Mouse (Mus musculus) MEL (cell line): ENCODE measurements around the gene Vps8. TPM values are rescaled to one million over a fixed set of nuclear protein-coding genes. Genes with fewer than 3 reads are reported as not detected.

Source experiments
- DNase-seq: peaks from one replicate; pipeline ENCODE4 v3.0.0; 2011; ENCODE audit warnings: low read depth, low spot score
- H3K27ac ChIP-seq: 2 replicates; pipeline ENCODE4 v1.5.1; 2012; ENCODE audit warnings: low read depth, mild to moderate bottlenecking, control low read depth, low read length, moderate library complexity; ENCODE audit not compliant: control insufficient read depth
- H3K27me3 ChIP-seq, 2 experiments: fragments of 150-350 bp in 1 of 2; sonication (generic) in 1 of 2; 2 replicates each; pipeline ENCODE4 v1.6.1; 2012; ENCODE audit warnings: low read length in 2 of 2, mild to moderate bottlenecking in 2 of 2, improper control_type of control experiment in 1 of 2, moderate library complexity in 1 of 2; ENCODE audit not compliant: insufficient read depth in 2 of 2, control insufficient read depth in 1 of 2
- H3K36me3 ChIP-seq, 2 experiments: 2 replicates each; pipeline ENCODE4 v1.6.1; 2012 to 2014; ENCODE audit warnings: low read length in 2 of 2, improper control_type of control experiment in 1 of 2, inconsistent platforms in 1 of 2, mild to moderate bottlenecking in 1 of 2; ENCODE audit not compliant: insufficient read depth in 2 of 2, control insufficient read depth in 1 of 2
- H3K4me1 ChIP-seq, 2 experiments: fragments of 150-350 bp in 1 of 2; sonication (generic) in 1 of 2; 2 replicates each; pipeline ENCODE4 v1.6.1; 2012; ENCODE audit warnings: low read length in 2 of 2, improper control_type of control experiment in 1 of 2, mild to moderate bottlenecking in 1 of 2; ENCODE audit not compliant: insufficient read depth in 2 of 2, control insufficient read depth in 1 of 2
- H3K4me3 ChIP-seq, 2 experiments: fragments of 150-350 bp in 1 of 2; sonication (generic) in 1 of 2; 2 replicates each; pipeline ENCODE4 v1.5.1; 2012; ENCODE audit warnings: low read depth in 2 of 2, low read length in 2 of 2, mild to moderate bottlenecking in 2 of 2, moderate library complexity in 2 of 2, control low read depth in 1 of 2, improper control_type of control experiment in 1 of 2; ENCODE audit not compliant: control insufficient read depth in 1 of 2, insufficient read depth in 1 of 2
- H3K79me2 ChIP-seq: 2 replicates; pipeline ENCODE4 v1.6.1; 2012; ENCODE audit warnings: mild to moderate bottlenecking, low read length, moderate library complexity; ENCODE audit not compliant: control insufficient read depth, poor library complexity, insufficient read depth
- H3K9ac ChIP-seq: 2 replicates; pipeline ENCODE4 v1.6.1; 2012; ENCODE audit warnings: low read depth, mild to moderate bottlenecking, control low read depth, low read length, moderate library complexity; ENCODE audit not compliant: control insufficient read depth, poor library complexity, severe bottlenecking
- H3K9me3 ChIP-seq: fragments of 150-350 bp; sonication (generic); replicated peaks from 2 replicates; pipeline ENCODE4 v1.6.1; 2012; ENCODE audit warnings: mild to moderate bottlenecking, low read length, improper control_type of control experiment, moderate library complexity; ENCODE audit not compliant: insufficient read depth
- BHLHE40 ChIP-seq: IDR thresholded peaks from 2 replicates; pipeline ENCODE4 v1.6.1; 2012; ENCODE audit warnings: low read depth, mild to moderate bottlenecking, inconsistent platforms, low read length, improper control_type of control experiment, borderline replicate concordance
- CHD1 ChIP-seq: IDR thresholded peaks from 2 replicates; pipeline ENCODE4 v1.6.1; 2012; ENCODE audit warnings: low read depth, mild to moderate bottlenecking, inconsistent platforms, low read length, improper control_type of control experiment
- CHD2 ChIP-seq: IDR thresholded peaks from 2 replicates; pipeline ENCODE4 v1.6.1; 2011; ENCODE audit warnings: low read length, improper control_type of control experiment
- CTCF ChIP-seq, 3 experiments: IDR thresholded peaks in 2 of 3; conservative IDR thresholded peaks in 1 of 3; 2 replicates each; pipeline ENCODE4 v1.5.1; 2011 to 2012; ENCODE audit warnings: low read length in 3 of 3, low read depth in 2 of 3, mild to moderate bottlenecking in 2 of 3, improper control_type of control experiment in 1 of 3, inconsistent platforms in 1 of 3, mixed read lengths in 1 of 3, moderate library complexity in 1 of 3; ENCODE audit not compliant: control insufficient read depth in 1 of 3, insufficient read depth in 1 of 3, poor library complexity in 1 of 3, severe bottlenecking in 1 of 3
- E2F4 ChIP-seq: IDR thresholded peaks from 2 replicates; pipeline ENCODE4 v1.6.1; 2011; ENCODE audit warnings: low read depth, low read length, improper control_type of control experiment, borderline replicate concordance
- ELF1 ChIP-seq: IDR thresholded peaks from 2 replicates; pipeline ENCODE4 v1.6.1; 2014; ENCODE audit warnings: low read depth, mild to moderate bottlenecking, inconsistent platforms, low read length, improper control_type of control experiment, moderate library complexity
- EP300 ChIP-seq, 2 experiments: IDR thresholded peaks; 2 replicates each; pipeline ENCODE4 v1.6.1; 2011; ENCODE audit warnings: improper control_type of control experiment in 2 of 2, low read length in 2 of 2, low read depth in 1 of 2, mild to moderate bottlenecking in 1 of 2
- GABPA ChIP-seq: IDR thresholded peaks from 2 replicates; pipeline ENCODE4 v1.6.1; 2012; ENCODE audit warnings: low read depth, mild to moderate bottlenecking, inconsistent platforms, low read length, improper control_type of control experiment, moderate library complexity
- GATA1 ChIP-seq: IDR thresholded peaks from 2 replicates; pipeline ENCODE4 v1.6.1; 2011; ENCODE audit warnings: low read depth, low read length, improper control_type of control experiment
- HCFC1 ChIP-seq: IDR thresholded peaks from 2 replicates; pipeline ENCODE4 v1.6.1; 2012; ENCODE audit warnings: low read depth, mild to moderate bottlenecking, inconsistent platforms, low read length, improper control_type of control experiment, moderate library complexity
- JUND ChIP-seq: IDR thresholded peaks from 2 replicates; pipeline ENCODE4 v1.6.1; 2011; ENCODE audit warnings: low read depth, mild to moderate bottlenecking, improper control_type of control experiment, low read length
- KAT2A ChIP-seq: conservative IDR thresholded peaks from 2 replicates; pipeline ENCODE4 v1.6.1; 2012; ENCODE audit warnings: low read depth, low read length, improper control_type of control experiment, inconsistent platforms
- MAFK ChIP-seq: IDR thresholded peaks from 2 replicates; pipeline ENCODE4 v1.6.1; 2011; ENCODE audit warnings: low read depth, mild to moderate bottlenecking, low read length, improper control_type of control experiment, borderline replicate concordance
- MYB ChIP-seq: IDR thresholded peaks from 2 replicates; pipeline ENCODE4 v1.6.1; 2011; ENCODE audit warnings: mild to moderate bottlenecking, low read depth, low read length, improper control_type of control experiment
- MYC ChIP-seq: IDR thresholded peaks from 2 replicates; pipeline ENCODE4 v1.6.1; 2011; ENCODE audit warnings: low read depth, mild to moderate bottlenecking, low read length, improper control_type of control experiment, moderate library complexity
- NELFE ChIP-seq: IDR thresholded peaks from 2 replicates; pipeline ENCODE4 v1.6.1; 2011; ENCODE audit warnings: low read depth, low read length, improper control_type of control experiment
- NRF1 ChIP-seq: IDR thresholded peaks from 2 replicates; pipeline ENCODE4 v1.6.1; 2014; ENCODE audit warnings: low read depth, mild to moderate bottlenecking, inconsistent platforms, low read length, improper control_type of control experiment, moderate library complexity; ENCODE audit not compliant: poor library complexity, insufficient read depth, severe bottlenecking
- POLR2AphosphoS5 ChIP-seq: IDR thresholded peaks from 2 replicates; pipeline ENCODE4 v1.6.1; 2012; ENCODE audit warnings: low read depth, borderline replicate concordance, mild to moderate bottlenecking, inconsistent platforms, low read length, moderate library complexity, mixed read lengths
- RAD21 ChIP-seq: IDR thresholded peaks from 2 replicates; pipeline ENCODE4 v1.6.1; 2011; ENCODE audit warnings: mild to moderate bottlenecking, low read depth, low read length, improper control_type of control experiment
- RCOR1 ChIP-seq: IDR thresholded peaks from 2 replicates; pipeline ENCODE4 v1.6.1; 2012; ENCODE audit warnings: low read depth, mild to moderate bottlenecking, inconsistent platforms, low read length, improper control_type of control experiment
- SIN3A ChIP-seq: IDR thresholded peaks from 2 replicates; pipeline ENCODE4 v1.6.1; 2012; ENCODE audit warnings: low read length, improper control_type of control experiment, inconsistent platforms
- SMC3 ChIP-seq: IDR thresholded peaks from 2 replicates; pipeline ENCODE4 v1.6.1; 2011; ENCODE audit warnings: low read depth, low read length, improper control_type of control experiment
- TAL1 ChIP-seq: IDR thresholded peaks from 2 replicates; pipeline ENCODE4 v1.6.1; 2012; ENCODE audit warnings: mild to moderate bottlenecking, inconsistent platforms, low read length, moderate library complexity, mixed read lengths
- TBP ChIP-seq: IDR thresholded peaks from 2 replicates; pipeline ENCODE4 v1.8.0; 2011; ENCODE audit warnings: low read depth, low read length, improper control_type of control experiment
- USF1 ChIP-seq: IDR thresholded peaks from 2 replicates; pipeline ENCODE4 v1.6.1; 2014; ENCODE audit warnings: low read depth, mild to moderate bottlenecking, inconsistent platforms, low read length, improper control_type of control experiment, moderate library complexity
- ZC3H11A ChIP-seq: IDR thresholded peaks from 2 replicates; pipeline ENCODE4 v1.6.1; 2012; ENCODE audit warnings: low read depth, mild to moderate bottlenecking, inconsistent platforms, low read length, improper control_type of control experiment
- ZKSCAN1 ChIP-seq: IDR thresholded peaks from 2 replicates; pipeline ENCODE4 v1.6.1; 2012; ENCODE audit warnings: low read depth, mild to moderate bottlenecking, inconsistent platforms, low read length, improper control_type of control experiment, moderate library complexity
- ZMIZ1 ChIP-seq: IDR thresholded peaks from 2 replicates; pipeline ENCODE4 v1.6.1; 2012; ENCODE audit warnings: low read depth, mild to moderate bottlenecking, inconsistent platforms, low read length, improper control_type of control experiment, moderate library complexity
- ZNF384 ChIP-seq: IDR thresholded peaks from 2 replicates; pipeline ENCODE4 v1.6.1; 2012; ENCODE audit warnings: low read depth, mild to moderate bottlenecking, inconsistent platforms, low read length, improper control_type of control experiment
- polyA plus RNA-seq, 2 experiments: library from polyadenylated mRNA; stranded (reverse) in 1 of 2; unstranded in 1 of 2; fragments of >175 nt in 1 of 2; fragments of >200 nt in 1 of 2; gene quantifications; 2 replicates each; pipeline versions ENCODE4 v1.2.1 to v1.2.4; 2012; ENCODE audit warnings: low replicate concordance in 2 of 2, low read depth in 1 of 2; ENCODE audit not compliant: insufficient read length in 2 of 2, insufficient read depth in 1 of 2, missing spikeins in 1 of 2
- total RNA-seq: library from RNA; depleted of rRNA; stranded (reverse); fragments of 300-350 nt; gene quantifications from 2 replicates; pipeline ENCODE4 v1.2.3, GENCODE M21; 2012

Vps8 gene
- total and polyA plus RNA-seq, 3 experiments = 10.5 to 14.0 TPM; not detected in 1

DNA sequence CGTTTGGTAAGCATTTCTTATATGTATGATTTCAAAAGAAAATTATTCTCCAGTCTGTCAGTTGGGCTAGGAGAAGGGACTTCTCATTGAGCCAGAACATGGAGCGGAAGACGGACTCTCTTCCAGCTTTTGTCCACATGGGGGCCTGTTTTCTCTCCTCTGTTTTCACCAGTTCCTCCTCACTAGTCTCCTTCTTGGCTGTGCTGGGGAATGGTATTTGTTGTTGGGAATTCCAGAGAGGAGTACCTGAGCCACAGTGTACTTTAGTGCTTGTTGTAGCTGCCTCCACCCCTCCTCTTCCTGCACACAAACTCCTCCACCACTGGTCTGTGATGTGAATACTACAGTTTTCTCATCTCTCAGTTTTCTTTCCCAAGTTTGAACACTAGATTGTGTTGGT lies 74.7 kb downstream of the Vps8 start:
- no peak for TF ChIP-seq RCOR1
- no peak for TF ChIP-seq TAL1
- no peak for TF ChIP-seq NRF1
- TF ChIP-seq HCFC1 = no peak
- no peak for TF ChIP-seq JUND
- TF ChIP-seq GABPA = no peak
- no peak for TF ChIP-seq SMC3
- TF ChIP-seq MAFK = no peak
- no peak for TF ChIP-seq SIN3A
- TF ChIP-seq ZNF384 = no peak
- TF ChIP-seq TBP = no peak
- TF ChIP-seq KAT2A = no peak
- no peak for TF ChIP-seq CHD1
- TF ChIP-seq NELFE = no peak
- no peak for TF ChIP-seq EP300 (IDR thresholded peaks at IDR 0.05; ENCODE audit: low read depth in 1 of 2, low read length in 2 of 2)
- no peak for TF ChIP-seq ZMIZ1
- no peak for TF ChIP-seq POLR2AphosphoS5
- no peak for TF ChIP-seq MYC
- no peak for TF ChIP-seq ZC3H11A
- no peak for TF ChIP-seq GATA1
- DNase-seq = no peak
- Histone ChIP-seq H3K36me3 (no peaks in the 10 kb centered on the region), H3K79me2 (no peaks in the 10 kb centered on the region), H3K27me3 (no peaks in the 10 kb centered on the region), H3K27ac (no peak overlapping the region), H3K4me1 (no peaks in the 10 kb centered on the region), H3K9me3 (no peaks in the 10 kb centered on the region), H3K4me3 (no peak overlapping the region), H3K9ac (no peak overlapping the region)

DNA sequence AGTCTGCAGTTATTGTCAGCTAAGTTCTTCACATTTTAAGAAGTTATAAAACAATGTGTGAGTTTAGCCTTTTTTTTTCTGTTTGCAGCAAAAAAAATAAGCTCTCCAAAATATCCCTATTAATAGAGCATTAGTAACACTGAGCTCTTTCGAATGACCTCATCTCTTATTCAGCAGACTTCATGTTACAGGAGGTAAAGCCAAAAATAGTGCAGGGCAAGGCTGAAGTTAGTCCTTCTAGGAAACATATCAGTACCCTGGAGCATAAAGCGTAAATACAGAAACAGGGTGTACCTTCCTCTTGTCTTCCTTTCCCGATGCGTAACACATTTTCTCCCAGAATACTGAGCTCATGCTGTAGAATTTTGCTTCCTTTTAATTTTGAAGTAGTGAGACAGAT lies 76.1 kb downstream of the Vps8 start:
- no peaks in the 10 kb centered on the region for H3K9me3 ChIP-seq
- no peak for DNase-seq
- no peaks in the 10 kb centered on the region for H3K27me3 ChIP-seq
- H3K9ac ChIP-seq = no peak overlapping the region
- TF ChIP-seq NRF1 (no peak), SMC3 (no peak), GATA1 (no peak), NELFE (no peak), EP300 (IDR thresholded peaks at IDR 0.05; ENCODE audit: low read depth in 1 of 2, low read length in 2 of 2) (no peak), MAFK (no peak), RAD21 (no peak), KAT2A (no peak), TAL1 (no peak), E2F4 (no peak), POLR2AphosphoS5 (no peak), CHD1 (no peak), USF1 (no peak), MYB (no peak), ELF1 (no peak), ZKSCAN1 (no peak), CTCF (IDR thresholded peaks at IDR 0.05 in 2 of 3, conservative IDR thresholded peaks at IDR 0.05 in 1 of 3; ENCODE audit: control insufficient read depth in 1 of 3, insufficient read depth in 1 of 3, low read depth in 2 of 3, low read length in 3 of 3, poor library complexity in 1 of 3, severe bottlenecking in 1 of 3) (no peak), CHD2 (no peak), BHLHE40 (no peak)
- H3K79me2 ChIP-seq = no peaks in the 10 kb centered on the region
- H3K36me3 ChIP-seq = no peaks in the 10 kb centered on the region
- no peak overlapping the region for H3K4me3 ChIP-seq
- H3K4me1 ChIP-seq = no peaks in the 10 kb centered on the region
- H3K27ac ChIP-seq = no peak overlapping the region
